Mouse (Mus musculus): ENCODE measurements around the gene Psmd13.
A peak's percentile ranks its signal among the peaks of the same experiment; 100 is the strongest.

Gene Psmd13

DNA sequence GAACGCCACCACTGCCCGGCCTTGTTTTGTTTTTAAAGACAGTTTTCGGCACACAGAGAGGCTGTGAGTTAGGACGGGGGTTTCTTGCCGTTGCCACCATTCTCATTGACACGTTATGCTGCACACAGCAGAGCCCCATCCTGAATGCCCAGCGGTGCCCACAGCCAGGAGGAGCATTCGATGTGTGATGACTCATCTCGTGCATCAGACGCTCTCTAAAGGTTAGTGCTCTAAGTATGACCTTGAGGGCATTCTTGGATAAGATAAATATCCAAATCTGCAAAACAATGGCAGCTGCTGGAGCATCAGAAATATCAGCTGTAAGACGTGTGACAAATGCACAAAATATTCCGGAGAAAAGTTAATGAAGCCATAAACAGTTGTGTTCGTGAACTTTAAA is 25.4 kb downstream of the Psmd13 start:
- DNase-seq (ENCODE audit: low read depth, low spot score), result no peak

DNA sequence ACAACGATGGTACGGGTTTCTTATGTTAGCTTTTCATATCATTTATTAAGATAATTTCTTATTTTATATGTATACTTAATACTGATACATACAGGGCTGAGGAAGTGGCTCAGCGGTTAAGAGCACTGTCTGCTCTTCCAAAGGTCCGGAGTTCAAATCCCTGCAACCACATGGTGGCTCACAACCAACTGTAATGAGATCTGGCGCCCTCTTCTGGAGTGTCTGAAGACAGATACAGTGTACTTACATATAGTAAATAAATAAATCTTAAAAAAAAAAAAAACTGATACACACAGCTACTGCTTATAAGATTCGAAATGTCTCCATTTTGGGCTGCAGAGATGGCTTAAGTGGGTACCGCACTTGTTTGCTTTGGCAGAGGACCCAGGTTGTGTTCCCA is 25.9 kb downstream of the Psmd13 start:
- DNase-seq (ENCODE audit: low read depth, low spot score), result no peak

- DNase-seq (ENCODE audit: low read depth, low spot score), result no peak
Observed at GRCm38 (mm10) chr7:140908181-140908580, 26.4 kb downstream of the Psmd13 start.

DNA sequence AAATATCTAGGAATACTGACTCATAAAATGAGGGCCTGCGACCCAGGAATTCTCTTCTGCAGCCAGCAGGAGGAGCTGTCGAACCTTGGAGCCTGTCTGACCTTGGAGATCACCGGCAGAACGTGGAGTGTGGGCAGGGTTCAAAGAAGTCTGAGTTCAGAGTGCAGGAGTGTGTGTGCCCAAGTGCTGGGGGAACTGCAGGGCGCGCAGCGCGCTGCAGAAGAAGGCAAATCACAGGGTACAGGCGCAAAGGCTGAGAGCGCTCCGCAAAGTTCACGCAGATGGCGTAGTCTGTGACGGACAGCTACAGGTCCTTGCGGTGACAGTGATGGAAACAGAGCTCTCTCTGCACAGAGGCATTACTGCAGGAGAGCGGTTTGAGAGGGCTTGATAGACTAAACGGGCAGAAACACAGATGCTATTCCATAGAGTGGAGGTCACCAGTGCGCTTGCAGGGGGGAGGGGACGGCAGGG is 26.9 kb downstream of the Psmd13 start:
- peak; percentile 60 for DNase-seq (ENCODE audit: low read depth, low spot score)

DNA sequence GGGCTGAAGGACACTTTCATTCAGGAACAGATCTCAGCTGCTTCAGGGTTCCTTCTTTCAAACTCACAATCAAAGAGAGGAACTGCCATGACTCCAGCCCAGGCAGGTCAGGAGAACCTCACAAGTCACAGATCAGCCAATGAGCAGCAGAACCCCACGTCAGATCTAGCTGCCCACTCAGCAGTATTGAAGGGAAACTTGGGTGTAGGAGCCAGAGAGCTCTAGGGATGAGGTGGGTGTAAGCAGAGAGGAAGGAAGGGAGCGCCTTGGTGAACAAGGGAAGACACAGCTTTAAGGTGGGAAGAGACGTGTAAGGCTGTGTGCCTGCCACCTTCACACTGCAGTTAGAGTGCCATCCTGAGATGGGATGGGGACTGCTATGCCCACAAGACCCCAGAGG is 30.5 kb downstream of the Psmd13 start:
- DNase-seq (ENCODE audit: low read depth, low spot score), result no peak

- no peak for DNase-seq (ENCODE audit: low read depth, low spot score)
Observed at GRCm38 (mm10) chr7:140912846-140913482, 31.2 kb downstream of the Psmd13 start.

DNA sequence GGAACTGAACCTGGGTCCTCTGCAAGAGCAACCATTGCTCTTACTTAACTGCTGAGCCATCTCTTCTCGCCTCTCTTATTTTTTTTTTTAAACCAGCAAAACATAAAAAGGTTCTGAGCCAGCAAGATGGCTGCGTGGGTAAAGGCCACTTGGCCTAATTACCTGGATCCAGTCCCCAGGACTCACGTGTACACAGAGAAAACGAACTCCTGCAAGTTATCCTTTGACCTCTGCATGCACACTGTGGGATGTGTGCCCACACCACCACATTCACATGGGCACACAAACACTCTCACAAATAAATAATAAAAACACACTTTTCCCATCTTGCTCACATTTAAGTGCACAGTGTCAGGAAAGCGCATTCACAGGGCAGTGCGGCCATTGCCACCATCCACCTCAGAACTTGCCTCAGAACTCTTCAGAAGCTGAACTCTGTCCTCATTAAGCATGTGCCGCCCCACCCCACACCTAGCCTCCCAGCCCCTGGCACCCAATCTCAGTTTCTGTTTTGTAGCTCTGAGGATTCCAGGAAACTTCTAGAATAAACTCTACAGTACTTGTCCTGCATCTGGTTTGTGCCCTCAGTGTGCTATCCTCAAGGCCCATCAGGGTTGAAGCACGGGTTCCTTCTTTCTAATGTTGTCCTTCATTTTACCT is 32.4 kb downstream of the Psmd13 start:
- no peak for DNase-seq (ENCODE audit: low read depth, low spot score)

DNA sequence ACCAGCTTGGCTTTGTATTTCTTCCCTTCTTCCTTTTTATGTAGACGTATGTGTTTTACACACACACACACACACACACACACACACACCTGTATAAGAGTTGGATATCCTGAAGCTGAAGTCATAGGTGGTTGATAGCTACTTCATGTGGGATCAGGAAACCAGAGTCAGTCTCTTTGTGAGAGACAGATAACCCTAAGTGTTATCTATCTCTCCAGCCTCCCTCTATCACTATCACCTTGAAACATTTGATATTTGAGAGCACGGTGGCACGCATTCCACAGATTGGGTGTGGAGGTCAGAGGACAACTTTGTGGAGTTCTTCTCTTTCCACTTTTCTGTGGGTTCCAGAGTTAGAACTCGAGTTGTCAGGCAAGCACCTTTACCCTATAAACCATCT is 38.1 kb downstream of the Psmd13 start:
- DNase-seq (ENCODE audit: low read depth, low spot score), result no peak

DNA sequence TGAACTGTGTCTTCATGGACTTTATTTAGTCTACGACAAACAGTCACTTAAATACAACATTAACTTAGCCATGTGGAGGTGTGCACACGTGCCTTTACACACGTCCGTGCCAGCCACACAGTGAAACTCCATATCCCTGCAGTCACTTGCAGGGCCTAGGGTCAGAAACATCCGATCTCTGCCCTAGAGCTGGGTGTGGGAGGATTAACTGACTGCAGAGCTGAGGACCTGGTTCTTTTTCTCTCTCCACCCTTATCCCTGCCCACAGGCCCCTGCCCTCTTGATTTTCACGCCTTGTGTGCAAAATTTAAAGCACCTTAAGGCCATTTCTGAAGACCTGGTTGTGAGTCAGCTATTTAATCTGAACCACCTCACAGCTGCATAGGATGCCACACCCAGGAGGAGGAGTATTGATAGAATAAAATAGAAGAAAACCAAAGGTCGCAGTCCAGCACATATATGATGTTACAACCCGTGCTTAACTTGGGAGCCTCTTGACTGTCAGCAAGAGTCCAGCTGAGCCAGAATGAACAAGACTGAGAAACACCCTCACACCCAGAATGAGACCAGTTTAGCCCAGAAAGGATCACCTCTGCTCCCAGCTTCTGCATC is 38.8 kb downstream of the Psmd13 start, which contains the start of gene Nlrp6:
Gene Nlrp6 (plus strand): TSS at position 485 of the 612 bp plus-strand sequence.
- no peak for DNase-seq (ENCODE audit: low read depth, low spot score)

DNA sequence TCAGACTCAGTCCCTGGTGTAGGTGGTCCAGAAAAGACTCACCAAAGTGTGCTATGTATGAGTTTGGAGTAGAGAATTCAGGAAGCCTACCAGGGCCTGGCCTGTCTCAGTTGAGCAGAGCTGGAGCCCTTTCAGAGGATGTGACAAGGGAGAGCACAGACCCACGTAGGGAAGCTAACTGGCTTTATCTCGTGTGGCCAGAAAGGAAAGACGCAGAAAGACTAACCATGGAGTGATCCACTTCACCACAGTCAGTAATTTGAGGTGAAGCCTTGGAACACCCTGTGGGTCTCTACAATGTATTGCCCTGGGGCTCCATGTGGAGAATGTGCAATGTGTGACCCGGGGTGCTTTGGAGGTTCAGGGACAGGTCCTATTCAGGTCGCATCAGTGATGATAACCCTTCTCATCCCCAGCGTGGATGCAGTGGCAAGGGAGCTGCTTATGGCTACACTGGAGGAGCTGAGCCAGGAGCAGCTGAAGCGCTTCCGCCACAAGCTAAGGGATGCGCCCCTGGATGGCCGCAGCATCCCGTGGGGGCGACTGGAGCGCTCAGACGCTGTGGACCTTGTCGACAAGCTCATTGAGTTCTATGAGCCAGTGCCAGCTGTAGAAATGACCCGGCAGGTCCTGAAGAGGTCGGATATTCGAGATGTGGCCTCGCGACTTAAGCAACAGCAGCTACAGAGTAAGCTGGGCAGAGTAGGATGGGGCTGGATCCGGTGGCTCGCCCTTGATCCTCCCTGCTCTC is 39.6 kb downstream of the Psmd13 start:
- DNase-seq (ENCODE audit: low read depth, low spot score), result no peak

DNA sequence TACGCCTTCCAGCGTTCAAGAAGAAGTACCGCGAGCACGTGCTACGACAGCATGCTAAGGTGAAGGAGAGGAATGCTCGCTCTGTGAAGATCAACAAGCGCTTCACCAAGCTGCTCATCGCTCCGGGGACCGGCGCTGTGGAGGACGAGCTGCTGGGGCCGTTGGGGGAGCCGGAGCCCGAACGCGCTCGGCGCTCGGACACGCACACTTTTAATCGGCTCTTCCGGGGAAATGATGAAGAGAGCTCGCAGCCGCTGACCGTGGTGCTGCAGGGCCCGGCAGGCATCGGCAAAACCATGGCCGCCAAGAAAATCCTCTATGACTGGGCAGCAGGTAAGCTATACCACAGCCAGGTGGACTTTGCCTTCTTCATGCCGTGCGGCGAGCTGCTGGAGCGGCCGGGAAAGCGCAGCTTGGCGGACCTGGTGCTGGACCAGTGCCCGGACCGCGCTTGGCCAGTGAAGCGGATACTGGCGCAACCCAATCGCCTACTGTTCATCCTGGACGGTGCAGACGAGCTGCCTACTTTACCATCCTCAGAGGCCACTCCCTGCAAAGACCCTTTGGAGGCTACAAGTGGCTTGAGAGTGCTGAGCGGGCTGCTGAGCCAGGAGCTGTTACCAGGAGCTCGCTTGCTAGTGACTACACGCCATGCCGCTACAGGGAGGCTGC is 40.8 kb downstream of the Psmd13 start:
- no peak for DNase-seq (ENCODE audit: low read depth, low spot score)

- DNase-seq (ENCODE audit: low read depth, low spot score), result no peak
Observed at GRCm38 (mm10) chr7:140923070-140923775, 41.5 kb downstream of the Psmd13 start.

GRCm38 (mm10) chr7:140927181-140927580 is 45.4 kb downstream of the Psmd13 start:
- DNase-seq (ENCODE audit: low read depth, low spot score), result no peak

- DNase-seq (ENCODE audit: low read depth, low spot score), result no peak
Observed at GRCm38 (mm10) chr7:140938436-140938835, 56.7 kb downstream of the Psmd13 start.

DNA sequence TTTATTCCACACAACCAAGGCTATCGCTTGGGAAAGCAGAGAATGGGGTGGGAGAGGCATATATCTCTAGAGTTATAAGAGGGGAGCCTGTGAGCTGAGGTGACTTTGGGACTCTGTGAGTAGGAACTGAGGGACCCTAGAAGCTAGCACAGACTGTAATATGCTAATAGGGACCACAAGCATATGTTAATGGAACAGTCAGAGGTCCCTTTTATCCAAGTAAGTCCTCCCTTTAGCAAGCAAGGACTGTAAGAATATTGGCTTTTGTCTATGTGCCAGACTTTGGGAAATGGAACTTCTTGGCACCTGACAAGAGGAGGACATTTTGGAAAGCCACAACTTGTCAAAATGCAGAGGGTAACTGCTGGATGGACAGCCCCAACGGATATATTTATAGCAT is 57.1 kb downstream of the Psmd13 start:
- DNase-seq (ENCODE audit: low read depth, low spot score), result no peak

DNA sequence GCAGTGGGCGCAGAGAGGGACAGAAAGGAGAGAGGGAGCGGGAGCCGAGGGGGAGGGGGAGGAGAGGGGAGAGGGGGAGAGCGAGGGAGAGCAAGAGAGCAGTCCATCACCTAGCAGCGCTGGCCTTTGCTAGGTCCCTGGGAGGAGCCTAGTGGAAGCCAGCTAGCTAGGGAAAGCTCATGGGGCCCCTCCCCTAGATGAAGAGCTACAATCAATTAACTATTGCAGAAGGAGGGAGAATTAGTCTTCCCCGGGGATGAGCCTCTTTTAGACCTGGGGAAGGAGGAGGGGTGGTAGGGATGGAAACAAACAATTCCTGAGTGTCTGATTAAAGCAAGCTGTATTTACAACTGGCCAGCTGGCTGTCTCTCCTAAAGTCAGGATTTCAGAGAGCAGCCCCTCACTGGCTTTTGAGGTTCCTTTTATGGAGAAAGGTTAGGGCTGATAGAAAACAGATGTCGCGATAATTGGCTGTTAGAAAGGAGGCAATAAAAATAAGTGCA is 58.0 kb downstream of the Psmd13 start:
- no peak for DNase-seq (ENCODE audit: low read depth, low spot score)

GRCm38 (mm10) chr7:140941222-140942051 is 59.7 kb downstream of the Psmd13 start, which contains the start of gene Pgghg:
TSS of gene Pgghg (plus strand) at chr7:140941391.
- DNase-seq (ENCODE audit: low read depth, low spot score), result peak; percentile 92

GRCm38 (mm10) chr7:140942341-140942740 is 60.6 kb downstream of the Psmd13 start:
- no peak for DNase-seq (ENCODE audit: low read depth, low spot score)

DNA sequence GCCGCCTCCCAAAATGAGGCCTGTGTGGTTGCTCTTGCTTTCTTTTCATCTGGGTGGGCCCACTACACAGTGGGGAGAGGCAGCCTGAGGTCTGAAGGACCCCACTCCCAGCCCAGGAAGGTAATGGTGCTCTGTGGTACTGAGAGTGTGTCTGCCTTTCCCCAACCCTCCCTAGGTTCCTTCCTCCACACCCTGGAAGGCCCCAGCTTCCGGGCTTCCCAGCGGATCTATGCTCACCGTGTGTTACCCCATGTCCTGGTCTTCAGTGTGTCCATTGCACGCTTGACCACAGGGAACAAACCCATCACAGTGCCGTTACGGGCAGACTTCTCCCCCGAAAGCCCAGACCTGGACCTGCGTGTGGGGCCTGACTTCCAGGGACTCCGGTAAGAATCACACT is 61.0 kb downstream of the Psmd13 start:
- DNase-seq (ENCODE audit: low read depth, low spot score), result no peak

DNA sequence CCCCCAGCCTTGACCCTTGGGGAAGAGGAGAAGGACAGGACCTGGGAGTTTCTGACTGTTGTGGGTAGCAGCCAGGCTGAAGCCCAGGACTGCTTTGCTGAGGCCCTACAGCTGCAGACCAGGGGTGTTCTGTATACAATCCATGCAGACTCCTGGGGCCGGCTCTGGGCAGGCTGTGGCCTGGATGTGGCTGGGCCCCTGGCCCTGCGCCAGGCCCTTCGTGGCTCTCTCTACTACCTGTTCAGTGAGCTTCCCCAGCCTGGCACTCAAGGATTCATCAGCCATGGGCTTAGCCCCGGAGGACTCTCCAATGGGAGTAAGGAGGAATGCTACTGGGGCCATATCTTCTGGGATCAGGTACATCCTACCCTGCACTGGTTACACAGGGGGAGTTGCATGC is 61.6 kb downstream of the Psmd13 start:
- DNase-seq (ENCODE audit: low read depth, low spot score), result no peak

Measured in skeletal muscle tissue, adult 2 months (tissue).